Mouse (Mus musculus) liver, adult 2 months (tissue): ENCODE results near the gene Zranb1. TPM values are rescaled to one million over a fixed set of nuclear protein-coding genes. Genes with fewer than 3 reads are reported as not detected.

Source experiments
- DNase-seq: peaks from one replicate; pipeline ENCODE4 v3.0.0-alpha.2; 2011; ENCODE audit warnings: low read depth, low spot score; ENCODE audit errors: extremely low read depth
- H3K27ac ChIP-seq: fragments of 200-500 bp; replicated peaks from 2 replicates; pipeline ENCODE4 v1.5.1; 2012; ENCODE audit warnings: low read depth, mild to moderate bottlenecking, control low read depth, inconsistent platforms, low read length; ENCODE audit not compliant: insufficient read depth
- H3K27me3 ChIP-seq: fragments of 200-500 bp; 2 replicates; pipeline ENCODE4 v1.6.1; 2012; ENCODE audit warnings: mild to moderate bottlenecking, moderate library complexity, low read length, inconsistent platforms; ENCODE audit not compliant: control insufficient read depth, insufficient read depth
- H3K36me3 ChIP-seq: fragments of 200-500 bp; 2 replicates; pipeline ENCODE4 v1.6.1; 2012; ENCODE audit warnings: low read length, inconsistent platforms; ENCODE audit not compliant: control insufficient read depth, insufficient read depth
- H3K4me1 ChIP-seq: fragments of 200-500 bp; 2 replicates; pipeline ENCODE4 v1.6.1; 2011; ENCODE audit warnings: low read length; ENCODE audit not compliant: control insufficient read depth, insufficient read depth
- H3K4me3 ChIP-seq: fragments of 200-500 bp; 2 replicates; pipeline ENCODE4 v1.5.1; 2011; ENCODE audit warnings: low read depth, mild to moderate bottlenecking, control low read depth, low read length, moderate library complexity; ENCODE audit not compliant: insufficient read depth
- H3K79me2 ChIP-seq: fragments of 200-500 bp; 2 replicates; pipeline ENCODE4 v1.6.1; 2012; ENCODE audit warnings: inconsistent platforms, mild to moderate bottlenecking, low read length, moderate library complexity; ENCODE audit not compliant: control insufficient read depth, insufficient read depth
- H3K9ac ChIP-seq: fragments of 200-500 bp; 2 replicates; pipeline ENCODE4 v1.6.1; 2012; ENCODE audit warnings: low read depth, mild to moderate bottlenecking, control low read depth, inconsistent platforms, low read length
- CTCF ChIP-seq: fragments of 200-500 bp; IDR thresholded peaks from 2 replicates; pipeline ENCODE4 v1.5.1; 2011; ENCODE audit warnings: low read depth, low read length, control low read depth
- POLR2A ChIP-seq: fragments of 200-500 bp; IDR thresholded peaks from 2 replicates; pipeline ENCODE4 v1.6.1; 2011; ENCODE audit warnings: low read length, control low read depth; ENCODE audit not compliant: insufficient read depth; ENCODE audit errors: extremely low read depth
- WGBS: fragments of 180-500 bp; shearing (Covaris S2); methylation state at CpG from one replicate; pipeline ENCODE4 v1.1.7; 2018; 5-methylcytosine and 5-hydroxymethylcytosine counted together
- polyA plus RNA-seq: library from polyadenylated mRNA; depleted of rRNA; stranded (reverse); fragments of >200 nt; gene quantifications from 2 replicates; pipeline ENCODE4 v1.2.3, GENCODE M21; 2012
- total RNA-seq: library from RNA; depleted of rRNA; stranded (reverse); fragments of >200 nt; gene quantifications from 2 replicates; pipeline ENCODE4 v1.2.3, GENCODE M21; 2014

Zranb1 gene
- total and polyA plus RNA-seq, 2 experiments = 9.8 to 41.1 TPM

DNA sequence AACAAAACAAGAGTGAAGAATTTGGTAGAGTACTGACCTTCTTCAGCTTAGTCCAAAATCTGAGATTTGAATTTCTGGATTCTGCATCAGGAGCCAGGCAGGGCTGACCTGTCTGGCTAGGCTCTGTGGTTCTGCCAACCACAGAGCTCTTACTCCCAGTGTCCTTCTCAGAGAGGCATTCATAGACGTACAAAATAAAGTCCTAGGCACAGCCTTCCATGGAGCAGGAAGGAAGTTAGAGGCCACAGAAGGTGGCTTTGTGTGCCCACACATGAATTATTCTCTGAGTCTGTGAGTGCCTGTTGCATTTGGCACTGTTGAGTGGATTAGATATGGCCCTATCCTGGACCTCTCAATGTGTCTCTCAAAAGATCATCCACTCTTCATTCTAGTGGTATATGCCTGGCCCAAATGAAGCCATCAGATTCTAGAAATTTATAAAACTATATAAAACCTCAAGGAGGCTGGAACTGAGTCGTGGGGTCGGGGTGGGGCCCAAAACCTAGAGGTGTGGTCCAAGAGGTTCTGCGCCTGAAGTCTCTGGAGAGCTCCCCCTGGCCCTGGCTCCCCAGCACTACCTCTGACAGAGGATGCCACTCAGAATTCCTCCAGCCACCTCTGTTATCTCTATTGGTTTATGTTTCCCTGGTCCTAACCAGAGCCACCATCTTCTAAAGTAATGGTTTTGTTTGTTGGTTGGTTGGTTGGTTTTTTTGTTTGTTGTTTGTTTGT lies 42.3 kb upstream of the Zranb1 start:
- H3K79me2 ChIP-seq = no peaks in the 10 kb centered on the region
- H3K4me1 ChIP-seq = peaks cover 4% of the 10 kb centered on the region
- 87% methylated on average over 4 of the region's 4 CpGs for WGBS
- no peaks in the 10 kb centered on the region for H3K27me3 ChIP-seq
- peaks cover 2% of the 10 kb centered on the region; the same call in 1 of the 2 replicates for H3K36me3 ChIP-seq
- no peak for DNase-seq
- no peak overlapping the region for H3K27ac ChIP-seq
- no peak overlapping the region for H3K4me3 ChIP-seq
- TF ChIP-seq POLR2A (no peak), CTCF (no peak)
- H3K9ac ChIP-seq = no peak overlapping the region

DNA sequence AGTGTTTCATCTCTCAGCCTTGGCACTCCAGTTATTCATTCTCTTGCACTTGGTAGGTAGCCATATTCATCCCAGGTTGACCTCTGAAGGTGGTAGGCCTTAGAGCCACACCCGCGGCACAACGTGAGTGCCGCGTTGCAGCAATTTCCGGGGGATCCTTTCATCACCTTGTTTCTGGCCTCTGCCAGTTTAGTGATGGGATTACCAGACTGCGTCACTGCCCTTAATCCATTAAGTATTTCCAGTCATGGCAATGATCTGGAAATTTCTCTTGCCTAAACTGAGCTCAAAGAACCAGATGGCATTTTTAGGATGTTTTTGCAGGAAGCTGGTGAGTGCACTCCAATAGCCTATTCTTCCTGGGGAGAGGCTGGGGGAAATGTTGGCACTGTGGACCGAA lies 41.3 kb upstream of the Zranb1 start:
- H3K27ac ChIP-seq = no peak overlapping the region
- WGBS = 95% methylated on average over 8 of the region's 8 CpGs
- H3K79me2 ChIP-seq = no peaks in the 10 kb centered on the region
- no peaks in the 10 kb centered on the region for H3K36me3 ChIP-seq
- no peaks in the 10 kb centered on the region for H3K27me3 ChIP-seq
- H3K4me1 ChIP-seq = peaks cover 4% of the 10 kb centered on the region
- TF ChIP-seq POLR2A = no peak
- TF ChIP-seq CTCF = no peak
- DNase-seq = no peak
- no peak overlapping the region for H3K9ac ChIP-seq
- H3K4me3 ChIP-seq = no peak overlapping the region

DNA sequence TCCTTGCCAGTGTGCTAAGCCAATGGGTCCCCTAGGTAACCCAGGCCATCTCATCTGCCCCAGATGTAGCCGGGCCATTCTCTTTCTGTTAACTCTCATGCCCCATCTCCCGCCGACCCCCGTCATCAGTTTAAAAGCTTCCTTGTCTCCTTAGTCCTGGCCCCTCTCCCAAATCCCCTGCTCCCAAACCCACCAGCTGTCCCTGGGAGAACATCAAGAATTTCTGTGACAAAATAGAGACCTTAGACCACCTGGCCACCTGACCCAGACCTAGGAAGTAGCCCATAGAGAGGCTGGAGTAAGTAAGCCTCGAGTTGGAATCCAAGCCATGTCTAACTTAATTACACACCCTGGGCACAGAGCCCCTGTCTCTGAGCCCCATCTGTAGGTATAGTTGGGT lies 40.7 kb upstream of the Zranb1 start:
- Histone ChIP-seq H3K27ac (no peak overlapping the region), H3K27me3 (no peaks in the 10 kb centered on the region), H3K4me3 (no peak overlapping the region), H3K36me3 (no peaks in the 10 kb centered on the region), H3K79me2 (no peaks in the 10 kb centered on the region), H3K4me1 (peaks cover 4% of the 10 kb centered on the region), H3K9ac (no peak overlapping the region)
- TF ChIP-seq POLR2A = no peak
- TF ChIP-seq CTCF = no peak
- DNase-seq = no peak
- 95% methylated on average over 5 of the region's 5 CpGs for WGBS

DNA sequence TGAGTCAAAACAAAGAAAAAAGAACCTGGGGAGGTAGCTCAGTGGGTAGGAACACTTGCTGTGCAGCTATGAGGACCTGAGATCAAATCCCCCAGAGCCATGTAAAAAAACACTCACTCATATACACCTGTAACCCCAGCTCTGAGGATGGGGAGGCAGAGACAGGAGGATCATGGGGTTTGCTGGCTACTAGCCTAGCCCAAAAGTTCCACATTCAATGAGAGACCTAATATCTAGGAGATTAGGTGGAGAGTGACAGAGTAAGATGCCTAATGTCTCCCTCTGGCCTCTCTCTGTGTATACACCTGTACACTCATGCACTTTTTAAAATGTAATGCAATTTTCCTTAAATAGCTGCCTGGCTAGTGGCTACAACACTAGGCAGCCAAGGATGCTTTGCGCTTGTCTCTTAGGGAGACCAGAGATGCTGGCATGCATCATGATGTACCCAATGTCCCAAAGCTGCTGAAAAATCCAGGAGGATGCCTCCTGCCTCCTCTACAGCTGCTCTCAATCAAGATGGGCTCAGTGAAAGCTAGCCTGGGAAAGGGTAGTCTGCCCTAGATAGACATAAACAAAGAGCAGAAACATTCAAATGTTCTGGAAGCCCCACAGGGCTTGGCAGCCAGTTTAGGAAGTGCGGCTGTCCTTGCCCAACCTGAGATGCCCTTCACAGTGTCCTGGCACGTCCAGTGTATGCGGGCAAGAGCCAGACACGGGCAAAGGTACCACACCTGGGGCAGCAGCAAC lies 39.2 kb upstream of the Zranb1 start:
- no peak for TF ChIP-seq POLR2A
- no peak for TF ChIP-seq CTCF
- no peak for DNase-seq
- Histone ChIP-seq H3K4me1 (peaks cover 2% of the 10 kb centered on the region), H3K27ac (no peak overlapping the region), H3K4me3 (no peak overlapping the region), H3K27me3 (no peaks in the 10 kb centered on the region), H3K79me2 (no peaks in the 10 kb centered on the region), H3K9ac (no peak overlapping the region), H3K36me3 (no peaks in the 10 kb centered on the region)
- 72% methylated on average over 5 of the region's 5 CpGs for WGBS

DNA sequence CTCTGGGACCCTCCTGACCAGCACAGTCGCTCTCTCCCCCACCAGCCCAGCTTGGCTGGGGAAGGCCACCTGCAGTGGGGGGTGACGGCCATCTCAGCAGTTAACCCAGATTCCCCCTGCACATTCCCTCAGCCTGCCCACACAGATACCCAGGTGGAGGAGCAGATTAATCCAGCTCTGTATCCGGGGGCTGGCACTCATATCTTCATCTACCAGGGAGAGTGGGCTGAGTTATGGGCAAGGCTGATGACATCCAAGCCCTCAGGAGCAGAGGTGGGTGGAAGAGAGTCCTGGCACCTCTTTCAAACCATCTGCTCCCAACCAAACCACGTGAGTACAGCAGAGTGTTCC lies 38.7 kb upstream of the Zranb1 start:
- H3K4me3 ChIP-seq = no peak overlapping the region
- no peaks in the 10 kb centered on the region for H3K4me1 ChIP-seq
- no peak overlapping the region for H3K27ac ChIP-seq
- H3K79me2 ChIP-seq = no peaks in the 10 kb centered on the region
- no peak overlapping the region for H3K9ac ChIP-seq
- no peaks in the 10 kb centered on the region for H3K36me3 ChIP-seq
- TF ChIP-seq POLR2A = no peak
- no peak for TF ChIP-seq CTCF
- H3K27me3 ChIP-seq = no peaks in the 10 kb centered on the region
- no peak for DNase-seq
- WGBS = 73% methylated on average over 4 of the region's 4 CpGs

DNA sequence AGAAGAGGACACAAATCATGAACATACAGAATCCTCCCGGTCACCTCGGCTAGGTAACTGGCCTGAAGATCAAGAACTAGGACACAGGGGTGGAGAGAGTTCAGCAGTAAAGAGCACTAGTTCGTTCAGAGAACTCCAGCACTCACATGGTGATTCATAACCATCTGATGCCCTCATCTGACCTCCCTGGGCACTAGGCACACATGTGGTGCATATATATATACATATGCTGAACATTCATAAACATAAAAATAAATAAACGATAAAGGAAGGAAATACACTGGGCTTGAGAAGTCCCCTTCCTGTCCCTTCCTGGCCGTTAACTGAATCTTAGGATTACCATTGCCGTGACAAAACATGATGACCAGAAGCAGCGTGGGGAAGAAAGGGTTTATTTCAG lies 38.1 kb upstream of the Zranb1 start:
- H3K9ac ChIP-seq = no peak overlapping the region
- no peaks in the 10 kb centered on the region for H3K36me3 ChIP-seq
- no peaks in the 10 kb centered on the region for H3K27me3 ChIP-seq
- TF ChIP-seq CTCF = no peak
- TF ChIP-seq POLR2A = no peak
- no peak for DNase-seq
- H3K4me3 ChIP-seq = no peak overlapping the region
- H3K4me1 ChIP-seq = no peaks in the 10 kb centered on the region
- WGBS = 80% methylated on average over 7 of the region's 7 CpGs
- no peak overlapping the region for H3K27ac ChIP-seq
- no peaks in the 10 kb centered on the region for H3K79me2 ChIP-seq
